Mouse (Mus musculus) embryonic facial prominence, embryonic 12.5 days (tissue): ENCODE data around the gene Adam11. TPM values are rescaled to one million over a fixed set of nuclear protein-coding genes. Genes with fewer than 3 reads are reported as not detected.

Source experiments
- ATAC-seq: fragments of 200-750 bp; cut with Nextera tagmentation; 2 replicates; pipeline ENCODE4 v1.8.0; 2017; ENCODE audit not compliant: insufficient number of reproducible peaks, insufficient read depth, low FRiP score, low TSS enrichment
- H3K27ac ChIP-seq: fragments of 300-500 bp; sonication (generic); 2 replicates; pipeline ENCODE4 v1.5.1; 2016; ENCODE audit warnings: mild to moderate bottlenecking
- H3K27me3 ChIP-seq: fragments of 300-500 bp; sonication (generic); 2 replicates; pipeline ENCODE4 v1.6.1; 2016; ENCODE audit warnings: mild to moderate bottlenecking, moderate library complexity
- H3K36me3 ChIP-seq: fragments of 300-500 bp; sonication (generic); 2 replicates; pipeline ENCODE4 v1.6.1; 2016; ENCODE audit warnings: mild to moderate bottlenecking
- H3K4me1 ChIP-seq: fragments of 300-500 bp; sonication (generic); 2 replicates; pipeline ENCODE4 v1.6.1; 2016
- H3K4me2 ChIP-seq: fragments of 300-500 bp; sonication (generic); replicated peaks from 2 replicates; pipeline ENCODE4 v1.6.1; 2016; ENCODE audit warnings: mild to moderate bottlenecking, moderate library complexity
- H3K4me3 ChIP-seq: fragments of 300-500 bp; sonication (generic); 2 replicates; pipeline ENCODE4 v1.5.1; 2016; ENCODE audit warnings: mild to moderate bottlenecking
- H3K9ac ChIP-seq: fragments of 300-500 bp; sonication (generic); 2 replicates; pipeline ENCODE4 v1.6.1; 2016; ENCODE audit warnings: mild to moderate bottlenecking, moderate library complexity
- H3K9me3 ChIP-seq: fragments of 300-500 bp; sonication (generic); 2 replicates; pipeline ENCODE4 v1.6.1; 2016; ENCODE audit warnings: mild to moderate bottlenecking, moderate library complexity
- WGBS: fragments of 180-500 bp; shearing (Covaris S2); methylation state at CpG from one replicate; pipeline ENCODE4 v1.1.7; 2016; 5-methylcytosine and 5-hydroxymethylcytosine counted together
- polyA plus RNA-seq: library from polyadenylated mRNA; unstranded; fragments of >200 nt; fragmentation: Nextera tagmentation; extraction: Ambion mirVana; gene quantifications from 2 replicates; pipeline ENCODE4 v1.2.1, GENCODE M21; 2016

The Adam11 gene
- polyA plus RNA-seq, 1 experiment from 2014 or later, result 23.2 TPM

DNA sequence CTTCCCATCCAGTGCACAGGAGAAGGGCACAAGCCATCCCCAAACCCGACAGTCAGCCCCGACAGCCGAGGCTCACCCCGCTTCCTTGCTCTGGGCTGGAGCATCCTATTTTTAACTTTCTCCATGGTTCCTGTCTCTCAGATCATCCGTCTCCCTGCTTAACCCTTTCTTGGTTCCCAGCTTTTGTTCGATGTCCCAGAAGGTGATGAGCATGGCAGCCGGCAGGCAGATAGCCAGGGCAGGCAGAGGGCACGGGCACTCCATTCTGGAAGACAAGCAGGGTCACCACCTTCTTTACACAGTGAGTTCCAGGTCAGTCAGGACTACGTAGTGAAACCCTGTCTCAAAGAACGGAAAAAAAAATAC lies 19.7 kb downstream of the Adam11 start:
- peaks cover 9% of the 10 kb centered on the region for H3K36me3 ChIP-seq
- H3K27ac ChIP-seq, result no peak overlapping the region
- ATAC-seq, result no peak
- no peak overlapping the region for H3K9ac ChIP-seq
- no peak overlapping the region for H3K4me2 ChIP-seq
- H3K9me3 ChIP-seq, result no peaks in the 10 kb centered on the region
- no peaks in the 10 kb centered on the region for H3K27me3 ChIP-seq
- H3K4me3 ChIP-seq, result no peak overlapping the region
- H3K4me1 ChIP-seq, result peaks cover 22% of the 10 kb centered on the region
- 63% methylated on average over 10 of the region's 10 CpGs for WGBS

DNA sequence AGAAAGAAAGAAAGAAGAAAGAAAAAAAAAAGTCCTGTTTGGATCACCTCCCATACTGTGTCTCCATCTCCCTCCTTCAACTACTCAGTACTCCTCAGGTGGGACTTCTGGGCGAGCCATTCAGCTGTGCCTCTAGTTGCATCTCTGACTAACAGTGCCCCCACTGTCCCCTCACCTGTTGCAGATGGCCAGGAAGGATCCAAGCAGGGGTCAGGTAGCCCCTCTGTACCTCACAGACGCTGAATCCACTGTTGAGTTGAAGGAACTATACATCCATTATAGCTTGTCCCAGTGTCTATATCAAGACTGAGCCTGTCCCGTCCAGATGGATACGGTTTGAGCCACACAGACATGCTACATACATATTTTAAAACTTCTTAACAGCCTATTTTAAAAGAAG lies 20.3 kb downstream of the Adam11 start:
- H3K27ac ChIP-seq, result no peak overlapping the region
- 85% methylated on average over 4 of the region's 4 CpGs for WGBS
- no peak overlapping the region for H3K4me2 ChIP-seq
- H3K36me3 ChIP-seq, result peaks cover 4% of the 10 kb centered on the region
- H3K4me3 ChIP-seq, result no peak overlapping the region
- ATAC-seq, result no peak
- peaks cover 22% of the 10 kb centered on the region for H3K4me1 ChIP-seq
- H3K27me3 ChIP-seq, result no peaks in the 10 kb centered on the region
- H3K9ac ChIP-seq, result no peak overlapping the region
- no peaks in the 10 kb centered on the region for H3K9me3 ChIP-seq

DNA sequence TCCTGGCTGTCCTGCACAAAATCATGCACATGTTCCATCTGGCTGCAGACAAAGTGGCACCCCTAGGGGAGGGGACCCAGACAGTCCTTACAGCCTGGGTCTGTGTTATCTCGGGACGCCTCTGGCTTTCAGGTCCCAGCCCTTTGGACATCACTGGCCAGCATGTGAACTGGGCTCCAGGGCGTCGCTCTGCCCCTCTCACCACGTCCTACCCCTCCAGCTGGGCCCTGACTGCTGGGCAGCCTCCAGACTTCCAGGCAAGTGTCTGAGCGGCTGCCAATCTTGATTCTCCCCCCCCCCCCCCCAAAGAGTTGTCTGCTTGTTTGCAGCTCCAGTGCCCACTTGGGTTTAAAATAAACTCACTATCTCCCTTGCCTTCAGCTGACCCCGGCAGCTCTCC lies 22.2 kb downstream of the Adam11 start:
- Histone ChIP-seq H3K4me2 (no peak overlapping the region), H3K9ac (no peak overlapping the region), H3K36me3 (no peaks in the 10 kb centered on the region), H3K4me1 (peaks cover 11% of the 10 kb centered on the region), H3K9me3 (no peaks in the 10 kb centered on the region), H3K4me3 (no peak overlapping the region), H3K27me3 (no peaks in the 10 kb centered on the region), H3K27ac (no peak overlapping the region)
- no peak for ATAC-seq
- WGBS, result 69% methylated on average over 7 of the region's 7 CpGs

DNA sequence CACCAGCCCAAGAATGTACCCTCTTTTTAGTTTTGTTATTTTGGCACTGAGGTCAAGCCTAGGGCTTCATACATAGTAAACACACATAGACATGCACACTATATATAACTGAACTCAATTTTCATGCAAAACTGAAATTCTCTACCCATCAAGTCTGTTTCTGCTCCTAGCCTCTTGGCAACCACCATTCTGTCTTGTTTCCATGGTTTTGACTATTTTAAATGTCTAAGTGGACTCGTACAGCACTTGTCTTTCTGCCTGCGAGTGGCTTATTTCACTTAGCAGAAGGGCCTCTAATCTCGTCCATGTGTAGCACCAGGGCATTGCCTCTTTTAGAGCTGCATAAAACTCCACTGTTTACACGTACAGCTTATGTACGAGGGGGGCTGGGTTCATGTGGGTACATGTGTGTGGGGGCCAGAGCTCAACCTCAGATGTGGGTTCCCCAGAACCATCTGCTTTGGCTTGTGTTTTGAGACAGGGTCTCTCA lies 26.5 kb downstream of the Adam11 start:
- 74% methylated on average over 5 of the region's 5 CpGs for WGBS

DNA sequence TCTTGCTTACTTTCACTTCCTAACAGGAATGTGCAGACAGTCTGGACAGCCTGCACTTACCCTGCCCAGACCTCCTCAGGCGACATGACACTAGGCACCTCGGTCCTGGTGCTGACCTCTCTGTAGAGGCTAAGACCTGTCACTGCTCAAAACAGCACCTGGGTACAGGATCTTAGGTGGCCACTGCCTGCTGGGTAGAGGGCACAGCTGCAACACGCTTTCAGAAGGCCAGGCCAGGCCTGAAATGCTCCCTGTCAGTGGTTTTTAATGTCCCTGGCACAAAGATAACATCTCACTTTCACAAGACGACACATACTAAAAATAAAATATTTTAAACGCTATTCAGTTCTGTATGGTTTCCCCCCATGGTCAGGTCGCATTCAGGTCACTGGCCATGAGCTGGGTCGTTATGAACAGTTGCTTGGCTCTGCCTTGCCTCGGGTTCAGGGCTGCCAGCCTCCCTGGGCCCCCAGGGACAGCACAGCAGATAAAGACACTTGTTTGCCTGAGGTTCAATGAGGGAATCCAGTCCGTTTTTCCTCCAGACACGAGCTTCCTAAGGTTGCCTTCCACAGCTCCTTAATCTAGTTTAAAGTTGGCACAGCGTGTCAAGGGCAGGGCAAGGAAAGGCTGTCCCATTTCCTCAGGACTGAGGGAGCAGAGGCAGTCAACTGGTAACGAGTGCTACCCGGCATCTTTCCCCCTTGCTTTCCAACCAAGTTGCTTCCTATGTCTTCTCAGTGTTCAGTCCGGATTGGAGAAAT lies 30.6 kb downstream of the Adam11 start:
- Histone ChIP-seq H3K9ac (no peak overlapping the region), H3K9me3 (no peaks in the 10 kb centered on the region), H3K4me2 (no peak overlapping the region), H3K27me3 (no peaks in the 10 kb centered on the region), H3K27ac (no peak overlapping the region), H3K4me3 (no peak overlapping the region), H3K36me3 (peaks cover 6% of the 10 kb centered on the region; the same call in 1 of the 2 replicates), H3K4me1 (peaks cover 9% of the 10 kb centered on the region)
- WGBS, result 50% methylated on average over 14 of the region's 14 CpGs
- no peak for ATAC-seq

More for the DNA sequence above, 26.5 kb downstream of the Adam11 start:
- Histone ChIP-seq H3K27ac (no peak overlapping the region), H3K4me3 (no peak overlapping the region), H3K9ac (no peak overlapping the region), H3K4me1 (peaks cover 8% of the 10 kb centered on the region), H3K27me3 (no peaks in the 10 kb centered on the region), H3K4me2 (no peak overlapping the region), H3K36me3 (no peaks in the 10 kb centered on the region), H3K9me3 (no peaks in the 10 kb centered on the region)
- ATAC-seq, result no peak

DNA sequence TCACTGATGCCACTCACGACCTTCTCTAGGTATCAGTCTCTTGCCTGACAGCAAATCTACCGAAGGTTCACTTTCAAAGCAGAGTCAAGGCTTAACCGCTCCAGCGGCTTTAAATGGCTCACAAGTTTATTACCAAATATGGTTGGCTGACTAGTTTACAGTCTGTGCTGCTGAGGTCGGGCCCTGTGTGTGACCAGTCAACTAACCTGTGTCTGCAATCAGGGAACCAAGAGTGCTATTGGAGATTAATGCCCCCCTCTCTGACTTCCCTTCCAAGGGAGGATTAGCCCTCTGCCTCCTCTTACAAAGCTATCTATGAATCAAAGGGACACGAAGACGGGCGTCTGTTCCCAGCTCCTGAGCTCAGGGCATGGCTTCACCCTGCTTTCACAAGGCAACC lies 32.9 kb downstream of the Adam11 start:
- 66% methylated on average over 8 of the region's 8 CpGs for WGBS
- Histone ChIP-seq H3K27ac (no peak overlapping the region), H3K9ac (no peak overlapping the region), H3K4me2 (no peak overlapping the region), H3K9me3 (no peaks in the 10 kb centered on the region), H3K27me3 (no peaks in the 10 kb centered on the region), H3K4me3 (no peak overlapping the region), H3K4me1 (peaks cover 9% of the 10 kb centered on the region), H3K36me3 (peaks cover 22% of the 10 kb centered on the region)
- ATAC-seq, result no peak

DNA sequence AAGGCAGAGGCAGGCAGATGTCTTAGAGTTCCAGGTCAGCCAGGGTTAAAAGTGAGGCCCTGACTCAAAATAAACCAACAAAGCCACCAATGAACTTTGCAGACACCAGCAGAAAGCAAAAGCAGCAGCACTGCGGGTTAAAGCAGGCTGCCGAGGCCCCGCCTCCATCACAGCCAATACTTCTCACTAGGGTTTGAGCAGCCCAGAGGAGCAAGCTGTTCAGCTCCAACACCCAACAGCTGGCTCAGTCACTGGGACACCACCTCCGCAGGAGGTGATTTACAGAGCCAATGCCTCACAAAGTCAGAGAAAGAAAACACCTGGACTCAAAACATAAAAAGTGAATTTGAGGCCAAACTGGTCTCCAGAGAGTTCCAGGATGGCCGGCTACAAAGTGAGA lies 42.2 kb downstream of the Adam11 start:
- peaks cover 63% of the 10 kb centered on the region for H3K36me3 ChIP-seq
- no peaks in the 10 kb centered on the region for H3K27me3 ChIP-seq
- 85% methylated on average over 5 of the region's 5 CpGs for WGBS

DNA sequence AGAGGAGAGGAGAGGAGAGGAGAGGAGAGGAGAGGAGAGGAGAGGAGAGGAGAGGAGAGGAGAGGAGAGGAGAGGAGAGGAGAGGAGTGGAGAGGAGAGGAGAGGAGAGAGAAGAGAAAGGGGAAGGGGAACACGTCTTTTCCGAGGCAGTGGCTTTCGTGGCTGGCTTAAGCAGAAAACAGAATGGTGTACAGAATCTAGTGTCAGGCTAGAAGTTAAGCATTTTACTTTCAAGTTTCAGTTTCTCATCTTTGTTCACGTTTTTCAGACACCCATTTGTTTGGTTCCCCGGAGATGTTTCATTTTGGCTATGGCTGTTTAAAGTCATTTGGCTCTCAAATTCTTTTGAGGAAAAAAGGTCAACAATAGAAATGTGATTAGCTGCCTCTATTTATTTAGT lies 47.0 kb downstream of the Adam11 start:
- 69% methylated on average over 5 of the region's 5 CpGs for WGBS
- ATAC-seq, result no peak
- no peak overlapping the region for H3K9ac ChIP-seq

More for the DNA sequence above, 42.2 kb downstream of the Adam11 start:
- no peak overlapping the region for H3K27ac ChIP-seq
- H3K4me1 ChIP-seq, result peaks cover 6% of the 10 kb centered on the region; the same call in 1 of the 2 replicates
- no peak overlapping the region for H3K4me2 ChIP-seq
- no peak overlapping the region for H3K4me3 ChIP-seq
- no peak overlapping the region for H3K9ac ChIP-seq
- no peaks in the 10 kb centered on the region for H3K9me3 ChIP-seq
- ATAC-seq, result no peak

DNA sequence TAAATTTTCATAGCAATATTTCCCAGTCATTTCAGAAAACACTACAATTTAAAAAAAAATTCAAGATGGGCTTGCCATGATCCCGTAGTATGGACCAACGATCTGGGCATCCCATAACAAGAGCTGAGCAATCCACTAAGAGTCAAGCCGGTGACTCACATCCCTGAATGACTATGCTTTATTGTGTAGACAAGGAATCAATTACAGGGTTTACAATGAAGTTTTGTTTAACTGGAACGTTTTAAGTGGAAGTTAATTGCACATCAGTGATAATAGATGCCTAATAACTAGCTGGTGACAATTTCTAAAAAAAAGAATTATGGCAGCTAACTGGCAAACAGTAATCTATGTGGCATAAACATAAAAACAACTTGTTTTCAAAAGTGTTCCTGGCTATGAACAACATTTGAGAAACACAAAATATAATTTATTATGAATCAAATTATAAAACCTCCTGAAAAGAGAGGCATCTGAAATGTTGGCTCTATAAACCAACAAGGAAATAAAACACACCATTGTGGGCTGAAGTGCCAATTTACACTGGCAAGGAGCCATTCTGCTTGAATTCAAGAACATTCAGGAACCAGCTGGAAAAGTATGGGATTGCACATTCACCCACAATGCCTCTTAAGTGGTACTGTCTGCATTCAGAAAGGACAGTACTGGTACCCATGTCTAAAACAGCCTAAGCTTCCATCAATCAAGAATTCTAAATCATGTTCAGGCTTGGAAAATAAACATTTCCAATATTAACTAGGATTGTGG lies 49.7 kb downstream of the Adam11 start:
- no peak overlapping the region for H3K4me2 ChIP-seq
- no peak overlapping the region for H3K4me3 ChIP-seq
- no peak overlapping the region for H3K27ac ChIP-seq
- H3K4me1 ChIP-seq, result peaks cover 25% of the 10 kb centered on the region
- no peaks in the 10 kb centered on the region for H3K27me3 ChIP-seq
- WGBS, result 49% methylated on average over 4 of the region's 4 CpGs
- no peaks in the 10 kb centered on the region for H3K9me3 ChIP-seq
- ATAC-seq, result no peak
- H3K36me3 ChIP-seq, result peaks cover 10% of the 10 kb centered on the region
- H3K9ac ChIP-seq, result no peak overlapping the region

More for the DNA sequence above, 47.0 kb downstream of the Adam11 start:
- Histone ChIP-seq H3K4me2 (no peak overlapping the region), H3K27me3 (no peaks in the 10 kb centered on the region), H3K4me3 (no peak overlapping the region), H3K4me1 (peaks cover 17% of the 10 kb centered on the region; the same call in 1 of the 2 replicates), H3K36me3 (peaks cover 30% of the 10 kb centered on the region), H3K9me3 (no peaks in the 10 kb centered on the region), H3K27ac (no peak overlapping the region)

DNA sequence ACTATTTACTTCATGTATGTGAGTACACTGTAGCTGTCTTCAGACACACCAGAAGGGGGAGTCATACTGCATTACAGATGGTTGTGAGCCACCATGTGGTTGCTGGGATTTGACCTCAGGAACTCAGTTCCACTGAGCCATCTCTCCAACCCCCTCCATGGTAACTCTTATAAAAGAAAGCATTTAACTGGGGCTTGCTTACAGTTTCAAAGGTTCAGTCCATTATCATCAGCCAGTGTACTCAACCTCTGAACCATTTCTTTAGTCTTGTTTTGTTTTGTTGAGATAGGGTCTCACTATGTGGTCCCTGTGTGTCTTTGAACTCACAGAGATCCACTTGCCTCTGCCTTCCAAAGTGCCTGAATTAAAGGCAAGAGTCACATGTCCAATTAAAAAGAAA lies 53.6 kb downstream of the Adam11 start:
- Histone ChIP-seq H3K4me1 (peaks cover 31% of the 10 kb centered on the region), H3K27me3 (no peaks in the 10 kb centered on the region), H3K9ac (no peak overlapping the region), H3K9me3 (no peaks in the 10 kb centered on the region), H3K4me3 (no peak overlapping the region), H3K36me3 (peaks cover 10% of the 10 kb centered on the region), H3K4me2 (no peak overlapping the region), H3K27ac (no peak overlapping the region)
- ATAC-seq, result no peak

DNA sequence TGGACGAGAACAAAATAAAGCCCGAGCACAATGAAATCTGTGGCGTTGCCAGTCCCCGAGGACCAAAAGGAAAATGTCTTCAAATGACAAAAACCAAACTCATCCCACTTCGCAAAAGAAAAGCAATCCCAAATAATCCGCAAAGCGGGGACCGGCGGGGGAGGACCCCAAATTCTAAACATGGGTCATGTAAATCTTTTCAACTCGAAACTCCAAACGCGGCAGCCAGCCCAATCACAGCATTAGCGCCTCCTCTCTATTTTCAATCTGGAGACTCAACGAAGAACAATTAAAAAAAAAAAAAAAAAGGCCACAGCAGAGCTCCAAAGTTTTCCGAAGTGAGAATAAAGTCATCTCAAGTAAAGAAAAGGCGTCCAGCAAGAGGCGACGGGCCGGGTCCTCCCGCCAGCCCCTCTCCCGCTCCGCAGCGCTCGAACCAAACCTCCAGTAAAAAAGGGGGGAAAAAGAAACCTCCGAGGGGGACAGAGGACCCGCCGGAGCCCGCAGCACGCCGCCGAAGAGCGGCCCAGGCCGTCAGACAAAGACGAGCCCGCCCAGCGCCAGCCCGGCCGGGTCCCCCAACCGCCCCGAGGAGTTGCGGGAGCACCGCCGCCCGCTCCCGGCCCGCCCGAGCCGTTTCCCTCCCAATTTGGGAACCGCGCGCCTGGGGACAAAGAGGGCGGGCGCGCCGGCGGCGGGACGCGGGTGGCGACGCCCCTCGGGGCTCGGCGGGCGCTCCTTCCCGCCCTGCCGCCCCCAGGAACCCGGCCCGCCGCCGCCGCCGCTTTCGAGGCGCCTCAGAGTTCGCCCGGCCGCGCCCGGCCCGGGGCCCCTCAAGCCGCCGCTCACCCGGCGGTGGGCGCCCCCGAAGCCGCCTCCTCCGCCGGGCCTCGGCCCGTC lies 57.1 kb downstream of the Adam11 start:
- Histone ChIP-seq H3K4me2 (peak overlapping the region; percentile 76), H3K36me3 (no peaks in the 10 kb centered on the region), H3K4me1 (peaks cover 34% of the 10 kb centered on the region), H3K27me3 (no peaks in the 10 kb centered on the region), H3K27ac (peak overlapping the region; percentile 100), H3K9ac (peak overlapping the region; percentile 99), H3K4me3 (peak overlapping the region; percentile 88), H3K9me3 (no peaks in the 10 kb centered on the region)
- under 1% methylated on average over 78 of the region's 92 CpGs for WGBS
- peak; percentile 12; the same call in 1 of the 2 replicates for ATAC-seq
